Mouse (Mus musculus) heart, postnatal 0 days (tissue): ENCODE data around the gene Krtap4-2. TPM values are rescaled to one million over a fixed set of nuclear protein-coding genes. Genes with fewer than 3 reads are reported as not detected.
"Not testable (repeated sequence)": the region's sequence is repeated elsewhere in the genome, so short reads cannot be mapped to it uniquely, and the experiment has no call there.

Experiments
- ATAC-seq: fragments of 200-750 bp; cut with Nextera tagmentation; 2 replicates; pipeline ENCODE4 v1.8.0; 2017; ENCODE audit warnings: low read depth, moderate number of reproducible peaks, moderate library complexity; ENCODE audit not compliant: insufficient read depth
- DNase-seq: peaks from one replicate; pipeline ENCODE4 v3.0.0-alpha.2; 2016; ENCODE audit warnings: low spot score
- H3K27ac ChIP-seq: fragments of 300-500 bp; sonication (generic); 2 replicates; pipeline ENCODE4 v1.5.1; 2014; ENCODE audit warnings: low read depth, mild to moderate bottlenecking
- H3K27me3 ChIP-seq: fragments of 300-500 bp; sonication (generic); 2 replicates; pipeline ENCODE4 v1.6.1; 2014; ENCODE audit warnings: low read length, mixed read lengths; ENCODE audit not compliant: control insufficient read depth, insufficient read depth
- H3K36me3 ChIP-seq: fragments of 300-500 bp; sonication (generic); replicated peaks from 2 replicates; pipeline ENCODE4 v1.6.1; 2014; ENCODE audit warnings: low read length, mixed read lengths; ENCODE audit not compliant: control insufficient read depth, insufficient read depth
- H3K4me1 ChIP-seq: fragments of 300-500 bp; sonication (generic); 2 replicates; pipeline ENCODE4 v1.6.1; 2014; ENCODE audit warnings: antibody characterized with exemption; ENCODE audit not compliant: control insufficient read depth, insufficient read depth
- H3K4me2 ChIP-seq: fragments of 300-500 bp; sonication (generic); 2 replicates; pipeline ENCODE4 v1.6.1; 2014; ENCODE audit warnings: low read depth, mild to moderate bottlenecking, low read length, moderate library complexity
- H3K4me3 ChIP-seq: fragments of 300-500 bp; sonication (generic); 2 replicates; pipeline ENCODE4 v1.5.1; 2014; ENCODE audit warnings: low read depth, low read length
- H3K9ac ChIP-seq: fragments of 300-500 bp; sonication (generic); replicated peaks from 2 replicates; pipeline ENCODE4 v1.6.1; 2014; ENCODE audit warnings: low read depth, low read length, mixed read lengths
- H3K9me3 ChIP-seq: fragments of 300-500 bp; sonication (generic); replicated peaks from 2 replicates; pipeline ENCODE4 v1.6.1; 2016; ENCODE audit warnings: low read length; ENCODE audit not compliant: control insufficient read depth
- CTCF ChIP-seq: IDR thresholded peaks from 2 replicates; pipeline ENCODE4 v1.5.1; 2016; ENCODE audit warnings: antibody characterized with exemption, control low read depth, low read depth
- EP300 ChIP-seq: IDR thresholded peaks from 2 replicates; pipeline ENCODE4 v1.6.1; 2016; ENCODE audit warnings: antibody characterized with exemption, low read depth
- WGBS: fragments of 180-500 bp; shearing (Covaris S2); extraction: QIAGEN DNeasy Blood & Tissue Kit; methylation state at CpG from one replicate; pipeline ENCODE4 v1.1.7; 2014; 5-methylcytosine and 5-hydroxymethylcytosine counted together
- polyA plus RNA-seq: library from polyadenylated mRNA; unstranded; fragments of >200 nt; fragmentation: Nextera tagmentation; extraction: Ambion mirVana; gene quantifications from 2 replicates; pipeline ENCODE4 v1.2.1, GENCODE M21; 2015
- total RNA-seq: library from RNA; depleted of rRNA; stranded (reverse); fragments of >200 nt; gene quantifications from 2 replicates; pipeline ENCODE4 v1.2.3, GENCODE M21; 2014; ENCODE audit warnings: low replicate concordance; rRNA removed

The Krtap4-2 gene
- total RNA-seq = not detected in 2 replicates
- not detected in 2 replicates for polyA plus RNA-seq

- H3K27ac ChIP-seq = no peak within 1 kb of the TSS
- no peaks in the 10 kb centered on the region for H3K27me3 ChIP-seq
- no peak within 1 kb of the TSS for H3K9ac ChIP-seq
- no peaks in the 10 kb centered on the region for H3K9me3 ChIP-seq
- no peak within 1 kb of the TSS for H3K4me2 ChIP-seq
- ATAC-seq (no peak), DNase-seq (no peak)
- 53% methylated on average over 8 of the region's 8 CpGs for WGBS
- H3K36me3 ChIP-seq = no peaks in the 10 kb centered on the region
- no peak within 1 kb of the TSS for H3K4me3 ChIP-seq
- no peaks in the 10 kb centered on the region for H3K4me1 ChIP-seq
- no peak for TF ChIP-seq CTCF
- TF ChIP-seq EP300 = no peak
These were observed at the start of gene Krtap4-2 for GRCm38 (mm10) chr11:99634653-99635134. Gene Krtap4-2, minus strand, starts transcription at chr11:99635084.

- WGBS = 75% methylated on average over 2 of the region's 2 CpGs
- ATAC-seq (no peak), DNase-seq (no peak)
- TF ChIP-seq CTCF (no peak), EP300 (no peak)
- Histone ChIP-seq H3K4me2 (no peak overlapping the region), H3K4me1 (no peaks in the 10 kb centered on the region), H3K27ac (no peak overlapping the region), H3K9me3 (no peaks in the 10 kb centered on the region), H3K36me3 (no peaks in the 10 kb centered on the region), H3K27me3 (no peaks in the 10 kb centered on the region), H3K4me3 (no peak overlapping the region), H3K9ac (no peak overlapping the region)
These were observed 48.6 kb upstream of the Krtap4-2 start for GRCm38 (mm10) chr11:99683481-99683880.

GRCm38 (mm10) chr11:99665860-99666259, 31.0 kb upstream of the Krtap4-2 start, which contains the start of gene Krtap4-6:
Gene Krtap4-6, minus strand, starts transcription at chr11:99665960.
- ATAC-seq = no peak
- Histone ChIP-seq H3K4me1 (no peaks in the 10 kb centered on the region), H3K9me3 (no peaks in the 10 kb centered on the region), H3K27me3 (no peaks in the 10 kb centered on the region), H3K4me2 (no peak within 1 kb of the TSS), H3K36me3 (no peaks in the 10 kb centered on the region), H3K27ac (no peak within 1 kb of the TSS), H3K9ac (no peak within 1 kb of the TSS), H3K4me3 (no peak within 1 kb of the TSS)
- no peak for DNase-seq
- TF ChIP-seq CTCF (no peak), EP300 (no peak)

GRCm38 (mm10) chr11:99662802-99663201, 27.9 kb upstream of the Krtap4-2 start:
- H3K4me2 ChIP-seq = no peak overlapping the region
- H3K27me3 ChIP-seq = no peaks in the 10 kb centered on the region
- WGBS = 84% methylated on average over 10 of the region's 10 CpGs
- no peak overlapping the region for H3K27ac ChIP-seq
- TF ChIP-seq EP300 (no peak), CTCF (no peak)
- H3K4me1 ChIP-seq = no peaks in the 10 kb centered on the region
- H3K36me3 ChIP-seq = no peaks in the 10 kb centered on the region
- no peak overlapping the region for H3K9ac ChIP-seq
- ATAC-seq (no peak), DNase-seq (no peak)
- H3K4me3 ChIP-seq = no peak overlapping the region
- no peaks in the 10 kb centered on the region for H3K9me3 ChIP-seq

- no peak for DNase-seq
- H3K27ac ChIP-seq = no peak overlapping the region
- no peaks in the 10 kb centered on the region for H3K9me3 ChIP-seq
- H3K4me1 ChIP-seq = no peaks in the 10 kb centered on the region
- 72% methylated on average over 4 of the region's 4 CpGs for WGBS
- no peaks in the 10 kb centered on the region for H3K36me3 ChIP-seq
- H3K4me3 ChIP-seq = no peak overlapping the region
- no peak overlapping the region for H3K9ac ChIP-seq
- H3K4me2 ChIP-seq = no peak overlapping the region
- ATAC-seq = no peak
- no peaks in the 10 kb centered on the region for H3K27me3 ChIP-seq
- TF ChIP-seq EP300 (no peak), CTCF (no peak)
These were observed 24.4 kb upstream of the Krtap4-2 start for GRCm38 (mm10) chr11:99659256-99659655.

- not testable (repeated sequence) for H3K27ac ChIP-seq, H3K36me3 ChIP-seq, DNase-seq, H3K9me3 ChIP-seq, H3K9ac ChIP-seq, ATAC-seq, H3K27me3 ChIP-seq, H3K4me1 ChIP-seq, H3K4me2 ChIP-seq, H3K4me3 ChIP-seq
- 61% methylated on average over 10 of the region's 10 CpGs for WGBS
These were observed 23.7 kb upstream of the Krtap4-2 start, which contains the start of gene Gm11563 for GRCm38 (mm10) chr11:99658467-99659010. Gene Gm11563, minus strand, starts transcription at chr11:99658960.
